Mouse (Mus musculus) neural tube, embryonic 13.5 days (tissue): ENCODE results near the gene Cd47. TPM values are rescaled to one million over a fixed set of nuclear protein-coding genes. Genes with fewer than 3 reads are reported as not detected.
A peak's percentile ranks its signal among the peaks of the same experiment; 100 is the strongest.

Experiments
- ATAC-seq: fragments of 200-750 bp; cut with Nextera tagmentation; 2 replicates; pipeline ENCODE4 v1.8.0; 2017; ENCODE audit warnings: low read depth, mild to moderate bottlenecking, moderate TSS enrichment, moderate library complexity
- H3K27ac ChIP-seq: fragments of 300-500 bp; sonication (generic); replicated peaks from 2 replicates; pipeline ENCODE4 v1.5.1; 2015; ENCODE audit warnings: moderate library complexity, mild to moderate bottlenecking, inconsistent platforms
- H3K27me3 ChIP-seq: fragments of 300-500 bp; sonication (generic); 2 replicates; pipeline ENCODE4 v1.6.1; 2015; ENCODE audit warnings: mild to moderate bottlenecking, inconsistent platforms
- H3K36me3 ChIP-seq: fragments of 300-500 bp; sonication (generic); 2 replicates; pipeline ENCODE4 v1.6.1; 2015; ENCODE audit warnings: mild to moderate bottlenecking, inconsistent platforms
- H3K4me1 ChIP-seq: fragments of 300-500 bp; sonication (generic); replicated peaks from 2 replicates; pipeline ENCODE4 v1.6.1; 2015; ENCODE audit warnings: inconsistent platforms
- H3K4me2 ChIP-seq: fragments of 300-500 bp; sonication (generic); 2 replicates; pipeline ENCODE4 v1.6.1; 2015; ENCODE audit warnings: inconsistent platforms, mild to moderate bottlenecking, moderate library complexity
- H3K4me3 ChIP-seq: fragments of 300-500 bp; sonication (generic); 2 replicates; pipeline ENCODE4 v1.5.1; 2015; ENCODE audit warnings: mild to moderate bottlenecking, inconsistent platforms
- H3K9ac ChIP-seq: fragments of 300-500 bp; sonication (generic); 2 replicates; pipeline ENCODE4 v1.6.1; 2015; ENCODE audit warnings: moderate library complexity, mild to moderate bottlenecking, inconsistent platforms
- H3K9me3 ChIP-seq: fragments of 300-500 bp; sonication (generic); 2 replicates; pipeline ENCODE4 v1.6.1; 2016; ENCODE audit warnings: inconsistent platforms
- WGBS: fragments of 180-500 bp; shearing (Covaris S2); methylation state at CpG from one replicate; pipeline ENCODE4 v1.1.7; 2015; 5-methylcytosine and 5-hydroxymethylcytosine counted together
- polyA plus RNA-seq: library from polyadenylated mRNA; unstranded; fragments of >200 nt; fragmentation: Nextera tagmentation; extraction: Ambion mirVana; gene quantifications from 2 replicates; pipeline ENCODE4 v1.2.1, GENCODE M21; 2015

Cd47 gene
- polyA plus RNA-seq, 1 experiment from 2014 or later: 106 TPM

- no peak for ATAC-seq
- Histone ChIP-seq H3K9ac (no peak overlapping the region), H3K4me3 (no peak overlapping the region), H3K27ac (no peak overlapping the region), H3K27me3 (no peaks in the 10 kb centered on the region), H3K9me3 (no peaks in the 10 kb centered on the region), H3K4me1 (peaks cover 16% of the 10 kb centered on the region), H3K4me2 (no peak overlapping the region), H3K36me3 (no peaks in the 10 kb centered on the region)
- 82% methylated on average over 1 of the region's 1 CpGs for WGBS
Observed at GRCm38 (mm10) chr16:49843723-49844122, 43.4 kb downstream of the Cd47 start.

GRCm38 (mm10) chr16:49847224-49848003 lies 47.1 kb downstream of the Cd47 start:
- no peak overlapping the region for H3K4me2 ChIP-seq
- no peak for ATAC-seq
- H3K27me3 ChIP-seq: no peaks in the 10 kb centered on the region
- no peak overlapping the region for H3K9ac ChIP-seq
- H3K4me3 ChIP-seq: no peak overlapping the region
- H3K36me3 ChIP-seq: no peaks in the 10 kb centered on the region
- H3K4me1 ChIP-seq: no peaks in the 10 kb centered on the region
- no peaks in the 10 kb centered on the region for H3K9me3 ChIP-seq
- no peak overlapping the region for H3K27ac ChIP-seq
- WGBS: 88% methylated on average over 5 of the region's 5 CpGs

- H3K9me3 ChIP-seq: no peaks in the 10 kb centered on the region
- H3K27me3 ChIP-seq: no peaks in the 10 kb centered on the region
- H3K9ac ChIP-seq: no peak overlapping the region
- no peaks in the 10 kb centered on the region for H3K36me3 ChIP-seq
- no peak overlapping the region for H3K4me3 ChIP-seq
- 71% methylated on average over 1 of the region's 1 CpGs for whole genome bisulfite sequencing
- H3K4me1 ChIP-seq: no peaks in the 10 kb centered on the region
- no peak overlapping the region for H3K27ac ChIP-seq
- no peak overlapping the region for H3K4me2 ChIP-seq
- no peak for ATAC-seq
Observed at GRCm38 (mm10) chr16:49848651-49849050, 48.3 kb downstream of the Cd47 start.

GRCm38 (mm10) chr16:49852940-49853339 lies 52.6 kb downstream of the Cd47 start:
- ATAC-seq: no peak
- WGBS: 93% methylated on average over 3 of the region's 3 CpGs
- Histone ChIP-seq H3K9me3 (no peaks in the 10 kb centered on the region), H3K27ac (no peak overlapping the region), H3K4me1 (peaks cover 21% of the 10 kb centered on the region), H3K27me3 (no peaks in the 10 kb centered on the region), H3K36me3 (no peaks in the 10 kb centered on the region), H3K4me3 (no peak overlapping the region), H3K9ac (no peak overlapping the region), H3K4me2 (no peak overlapping the region)

- no peak overlapping the region for H3K9ac ChIP-seq
- no peak overlapping the region for H3K27ac ChIP-seq
- H3K4me2 ChIP-seq: no peak overlapping the region
- no peaks in the 10 kb centered on the region for H3K36me3 ChIP-seq
- no peaks in the 10 kb centered on the region for H3K27me3 ChIP-seq
- no peak overlapping the region for H3K4me3 ChIP-seq
- peaks cover 28% of the 10 kb centered on the region for H3K4me1 ChIP-seq
- ATAC-seq: no peak
- 76% methylated on average over 6 of the region's 6 CpGs for WGBS
- H3K9me3 ChIP-seq: no peaks in the 10 kb centered on the region
Observed at GRCm38 (mm10) chr16:49853633-49854032, 53.3 kb downstream of the Cd47 start.

GRCm38 (mm10) chr16:49854194-49854593 lies 53.9 kb downstream of the Cd47 start:
- Histone ChIP-seq H3K9ac (0 out of 2 replicates have a peak overlapping the region, but pooled peaks have one; percentile 98), H3K9me3 (no peaks in the 10 kb centered on the region), H3K4me1 (peaks cover 33% of the 10 kb centered on the region), H3K4me2 (peak overlapping the region; percentile 72; the same call in 1 of the 2 replicates), H3K27me3 (no peaks in the 10 kb centered on the region), H3K36me3 (no peaks in the 10 kb centered on the region), H3K27ac (no peak overlapping the region), H3K4me3 (peak overlapping the region; percentile 92; the same call in 1 of the 2 replicates)
- ATAC-seq: no peak
- 93% methylated on average over 6 of the region's 6 CpGs for WGBS

GRCm38 (mm10) chr16:49854931-49855835 lies 54.9 kb downstream of the Cd47 start:
- WGBS: under 1% methylated on average over 74 of the region's 74 CpGs
- Histone ChIP-seq H3K27ac (peak overlapping the region; percentile 98), H3K4me1 (peaks cover 34% of the 10 kb centered on the region), H3K27me3 (no peaks in the 10 kb centered on the region), H3K4me3 (peak overlapping the region; percentile 92), H3K9me3 (no peaks in the 10 kb centered on the region), H3K4me2 (peak overlapping the region; percentile 72), H3K36me3 (no peaks in the 10 kb centered on the region), H3K9ac (peak overlapping the region; percentile 98)
- peak; percentile 97 for ATAC-seq

- 0% methylated on average over 17 of the region's 39 CpGs for WGBS
- peak overlapping the region; percentile 98 for H3K9ac ChIP-seq
- ATAC-seq: peak; percentile 86
- H3K27ac ChIP-seq: peak overlapping the region; percentile 98
- no peaks in the 10 kb centered on the region for H3K9me3 ChIP-seq
- peak overlapping the region; percentile 72 for H3K4me2 ChIP-seq
- H3K36me3 ChIP-seq: no peaks in the 10 kb centered on the region
- H3K27me3 ChIP-seq: no peaks in the 10 kb centered on the region
- H3K4me3 ChIP-seq: peak overlapping the region; percentile 92
- peaks cover 34% of the 10 kb centered on the region for H3K4me1 ChIP-seq
Observed at GRCm38 (mm10) chr16:49855836-49856503, 55.6 kb downstream of the Cd47 start.

GRCm38 (mm10) chr16:49856661-49857060 lies 56.3 kb downstream of the Cd47 start:
- Histone ChIP-seq H3K27me3 (no peaks in the 10 kb centered on the region), H3K36me3 (no peaks in the 10 kb centered on the region), H3K9me3 (no peaks in the 10 kb centered on the region), H3K27ac (peak overlapping the region; percentile 98), H3K9ac (peak overlapping the region; percentile 98), H3K4me2 (peak overlapping the region; percentile 72), H3K4me3 (peak overlapping the region; percentile 92), H3K4me1 (peaks cover 34% of the 10 kb centered on the region)
- ATAC-seq: no peak
- WGBS: 25% methylated on average over 8 of the region's 8 CpGs

- H3K9me3 ChIP-seq: no peaks in the 10 kb centered on the region
- no peaks in the 10 kb centered on the region for H3K27me3 ChIP-seq
- 53% methylated on average over 8 of the region's 8 CpGs for WGBS
- H3K4me1 ChIP-seq: peaks cover 34% of the 10 kb centered on the region
- H3K9ac ChIP-seq: peak overlapping the region; percentile 56
- H3K36me3 ChIP-seq: no peaks in the 10 kb centered on the region
- peak overlapping the region; percentile 92 for H3K4me3 ChIP-seq
- H3K27ac ChIP-seq: no peak overlapping the region
- H3K4me2 ChIP-seq: peak overlapping the region; percentile 72
- ATAC-seq: no peak
Observed at GRCm38 (mm10) chr16:49857504-49858160, 57.3 kb downstream of the Cd47 start.

- no peak for ATAC-seq
- Histone ChIP-seq H3K36me3 (no peaks in the 10 kb centered on the region), H3K4me3 (peak overlapping the region; percentile 92), H3K4me1 (peaks cover 34% of the 10 kb centered on the region), H3K27me3 (no peaks in the 10 kb centered on the region), H3K4me2 (peak overlapping the region; percentile 72), H3K9ac (peak overlapping the region; percentile 34; the same call in 1 of the 2 replicates), H3K9me3 (no peaks in the 10 kb centered on the region), H3K27ac (no peak overlapping the region)
- WGBS: 73% methylated on average over 9 of the region's 9 CpGs
Observed at GRCm38 (mm10) chr16:49858161-49858906, 58.0 kb downstream of the Cd47 start.
